Mouse (Mus musculus) thymus, postnatal 0 days (tissue): ENCODE measurements at regions not wholly inside any gene's neighbourhood (a gene's known extent, or its start where the extent isn't known, plus 50 kb on each side); places are given as distances from the start of the nearest gene placed in this dataset.
"Not testable (repeated sequence)": the region's sequence is repeated elsewhere in the genome, so short reads cannot be mapped to it uniquely, and the experiment has no call there.

Experiments used
- DNase-seq: peaks from one replicate; pipeline ENCODE4 v3.0.0-alpha.2; 2015; ENCODE audit warnings: low spot score

DNA sequence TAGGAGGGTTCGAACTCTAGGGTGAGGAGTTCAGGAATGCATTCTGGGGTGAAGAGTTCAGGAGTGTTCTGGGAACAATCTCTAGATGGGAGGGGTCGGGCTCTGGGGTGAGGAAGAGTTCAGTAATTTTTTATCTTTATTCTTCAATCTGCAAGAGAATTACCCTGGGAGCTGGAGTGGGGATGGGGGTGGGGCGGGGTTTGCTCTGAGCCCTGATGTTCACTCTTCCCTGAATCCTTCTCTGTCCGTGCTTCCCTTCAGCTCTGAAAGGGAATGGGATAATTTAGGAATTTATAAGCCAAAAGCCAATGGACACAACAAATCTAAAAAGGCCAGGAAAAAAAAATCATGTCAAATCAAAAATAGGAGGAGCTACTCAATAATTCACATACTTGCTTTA is 122.8 kb upstream of the Trim24 start:
- DNase-seq = not testable (repeated sequence)

DNA sequence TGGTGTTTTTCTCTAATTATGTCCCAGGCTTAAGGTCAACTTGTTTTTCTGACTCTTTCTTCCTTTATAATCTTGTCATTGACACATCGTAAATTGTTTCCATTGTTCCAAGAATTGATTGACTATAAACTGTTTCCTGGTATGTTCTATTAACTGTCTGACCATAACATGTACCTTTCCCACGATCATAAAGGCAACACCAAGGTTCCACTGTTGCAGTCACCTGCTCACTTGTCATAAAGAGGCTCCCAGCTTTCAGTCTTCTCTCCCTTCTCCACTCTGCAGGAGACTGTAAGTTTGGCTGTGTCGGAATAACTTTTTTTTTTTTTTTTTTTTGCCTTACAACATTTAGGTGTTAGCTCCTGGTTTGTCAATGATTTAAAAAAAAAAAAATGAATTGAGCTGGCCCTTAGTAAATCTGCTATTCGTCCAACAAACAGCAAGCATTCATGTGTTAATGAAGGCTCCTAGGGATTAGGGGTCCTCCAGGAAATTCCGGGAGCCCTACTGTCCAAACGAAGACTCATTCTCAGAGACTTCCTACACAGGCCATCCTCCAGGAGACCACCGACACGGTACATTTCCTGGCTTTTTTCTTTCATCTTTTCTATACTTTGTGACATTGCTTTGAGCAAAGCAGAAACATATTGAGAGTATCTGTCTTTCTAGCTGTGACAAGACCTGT is 122.2 kb upstream of the Trim24 start:
- DNase-seq = no peak

DNA sequence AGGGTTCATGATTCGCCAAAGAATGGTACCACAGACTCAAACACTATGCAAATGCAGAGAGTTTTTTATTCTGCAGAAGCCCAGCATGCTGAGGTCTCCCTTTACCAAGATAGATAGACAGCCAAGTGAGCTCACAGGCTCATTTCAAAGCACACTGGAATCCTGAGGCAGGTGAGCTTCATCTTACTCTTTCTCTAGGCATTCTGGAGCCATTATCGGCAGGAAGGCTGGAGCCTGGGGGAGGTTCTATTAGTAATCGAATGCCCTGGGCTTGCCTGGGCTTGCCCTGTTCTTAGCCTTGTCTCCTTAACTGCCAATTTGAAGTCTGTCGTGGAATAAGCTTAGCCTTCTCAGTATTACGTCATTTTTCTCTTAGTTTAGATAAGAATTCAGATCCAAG is 121.6 kb upstream of the Trim24 start:
- DNase-seq = no peak

DNA sequence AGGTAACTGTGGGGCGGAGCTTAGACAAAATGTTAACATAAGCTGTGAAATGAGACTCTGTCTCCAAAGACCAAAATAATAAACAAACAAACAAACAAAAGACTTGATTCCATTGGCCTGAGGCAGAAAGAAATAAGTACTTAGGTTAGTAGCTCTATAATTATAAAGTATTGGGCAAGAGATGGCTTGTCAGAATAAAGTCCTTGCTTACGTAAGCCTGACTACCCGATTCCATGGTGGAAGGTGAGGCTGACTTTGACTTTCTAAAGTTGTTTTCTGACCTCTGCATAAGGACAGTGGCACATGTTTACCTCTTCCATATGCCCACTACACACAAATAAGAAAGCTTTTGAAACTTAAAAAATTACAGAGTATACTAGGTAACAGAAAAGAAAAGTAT is 120.3 kb upstream of the Trim24 start:
- no peak for DNase-seq

DNA sequence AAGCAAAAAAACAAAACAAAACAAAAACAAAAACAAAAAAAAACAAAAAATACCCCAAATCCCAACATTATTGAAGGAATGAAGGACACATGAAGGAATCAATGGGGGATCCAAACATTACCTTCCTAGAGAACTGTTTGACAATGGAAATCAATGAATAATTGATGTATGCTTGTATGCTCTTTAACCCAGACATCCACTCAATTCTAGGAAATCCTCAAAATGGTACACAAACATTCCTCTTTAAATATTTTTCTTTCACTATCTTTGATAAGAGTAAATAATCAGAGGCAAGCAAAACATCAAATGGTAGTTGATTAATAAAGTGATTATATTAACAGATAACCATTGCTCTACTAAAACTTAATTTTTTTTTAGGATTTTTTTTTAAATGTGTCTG is 118.9 kb upstream of the Trim24 start:
- DNase-seq = no peak

DNA sequence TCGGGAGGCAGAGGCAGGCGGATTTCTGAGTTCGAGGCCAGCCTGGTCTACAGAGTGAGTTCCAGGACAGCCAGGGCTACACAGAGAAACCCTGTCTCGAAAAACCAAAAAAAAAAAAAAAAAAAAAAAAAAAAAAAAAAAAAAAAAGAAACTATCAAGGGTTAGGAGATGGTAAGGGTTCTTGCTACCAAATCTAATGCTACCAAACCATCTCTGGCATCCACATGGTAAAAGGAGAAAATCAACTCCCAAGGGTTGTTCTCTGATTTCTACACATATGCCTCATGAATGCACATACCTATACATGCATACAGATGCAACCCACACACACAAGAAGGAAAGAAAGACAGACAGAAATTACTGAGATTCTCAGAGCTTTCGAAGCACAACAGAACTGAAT is 109.6 kb upstream of the Trim24 start:
- DNase-seq = not testable (repeated sequence)

DNA sequence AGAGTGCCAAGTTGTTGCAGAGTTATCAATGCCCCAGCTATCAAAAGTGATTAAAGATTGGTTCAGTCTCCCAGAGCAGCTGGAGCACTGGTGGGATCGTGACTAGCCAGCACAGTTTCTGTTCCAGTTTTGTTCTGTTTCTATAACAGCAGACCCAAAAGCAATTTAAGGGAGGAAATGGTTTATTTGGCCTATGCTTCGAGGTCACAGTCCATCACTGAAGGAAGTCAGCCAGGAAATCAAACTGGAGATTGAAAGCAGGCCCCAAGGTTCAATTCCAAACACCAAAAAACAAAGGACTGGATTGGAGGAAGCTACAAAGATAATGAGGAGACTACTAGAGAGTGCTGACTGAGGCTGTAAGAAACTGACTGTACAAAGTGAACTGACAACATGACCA is 107.6 kb upstream of the Trim24 start:
- DNase-seq = no peak

DNA sequence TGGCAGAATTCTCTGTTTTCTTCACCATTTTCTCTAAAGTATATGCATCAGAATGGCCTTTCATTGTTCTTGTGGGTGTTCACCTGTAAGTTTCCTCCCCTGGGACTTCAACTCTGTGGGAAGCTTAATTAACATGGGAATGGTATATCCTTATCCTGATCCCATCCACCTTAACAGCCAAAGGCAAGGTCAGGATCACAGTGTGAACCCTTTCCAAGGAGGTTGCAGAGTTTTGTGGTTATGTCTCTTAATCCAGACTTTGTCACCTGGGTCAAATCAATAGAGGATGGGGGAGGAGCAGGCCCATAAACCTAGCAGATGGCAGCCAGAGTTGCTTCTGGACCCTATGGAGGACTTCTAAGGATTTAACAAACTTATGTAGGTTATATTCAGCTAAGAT is 102.9 kb upstream of the Trim24 start:
- no peak for DNase-seq

DNA sequence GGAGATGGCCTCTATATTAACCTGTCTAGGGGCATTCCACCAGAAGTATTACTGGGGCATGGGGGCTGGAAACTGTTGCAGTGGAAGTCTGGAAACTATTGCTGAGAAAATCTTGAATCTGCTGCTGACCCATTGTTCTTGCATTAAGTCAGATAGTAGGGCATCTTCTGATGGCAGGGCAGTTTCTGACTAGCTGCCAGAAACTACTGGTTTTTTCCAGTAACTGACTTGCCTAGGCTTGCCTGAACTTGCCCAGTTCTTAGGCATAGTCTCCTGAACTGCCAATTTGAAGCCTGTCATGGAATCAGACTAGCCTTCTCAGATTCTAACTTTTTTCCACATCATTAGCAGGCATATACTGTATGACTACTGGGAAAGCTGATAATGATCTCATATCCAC is 97.3 kb upstream of the Trim24 start:
- DNase-seq = no peak

DNA sequence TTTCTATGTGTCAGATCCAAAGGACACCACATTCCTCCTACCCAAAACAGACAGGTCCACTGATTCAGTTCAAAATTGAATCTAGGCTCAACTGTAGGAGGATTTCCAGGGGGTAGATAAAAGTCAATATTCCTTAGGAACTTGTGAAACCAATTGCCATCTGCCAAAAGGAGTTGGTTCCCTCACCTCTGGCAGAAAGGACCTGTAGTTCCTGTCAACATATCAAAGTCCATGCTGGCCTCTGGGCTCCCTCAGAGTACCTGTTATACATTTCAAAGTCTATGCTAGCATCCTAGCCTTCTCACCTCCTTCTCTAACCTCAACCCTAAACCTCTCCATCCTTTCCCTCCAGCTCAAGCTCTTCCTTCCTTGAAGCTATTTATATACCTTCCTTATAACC is 95.5 kb upstream of the Trim24 start:
- no peak for DNase-seq

DNA sequence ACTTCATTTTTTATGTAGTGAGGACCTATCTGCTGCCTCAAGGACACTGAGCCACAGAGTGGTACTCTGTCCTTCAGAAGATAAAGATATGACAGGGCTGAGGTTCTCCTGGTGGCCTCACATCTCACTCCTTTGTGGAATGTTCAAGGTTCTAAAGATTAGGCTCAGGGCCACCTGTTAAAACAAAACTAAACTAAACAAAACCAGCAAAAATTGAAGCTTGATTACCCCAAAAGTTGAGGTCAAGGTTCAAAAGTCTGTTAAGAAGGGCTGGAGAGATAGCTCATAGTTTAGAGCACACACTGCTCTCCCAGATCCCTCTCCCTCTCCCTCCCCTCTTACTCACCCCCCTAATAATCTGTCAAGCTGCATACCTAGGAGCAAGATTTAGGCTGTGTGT is 90.7 kb upstream of the Trim24 start:
- no peak for DNase-seq

DNA sequence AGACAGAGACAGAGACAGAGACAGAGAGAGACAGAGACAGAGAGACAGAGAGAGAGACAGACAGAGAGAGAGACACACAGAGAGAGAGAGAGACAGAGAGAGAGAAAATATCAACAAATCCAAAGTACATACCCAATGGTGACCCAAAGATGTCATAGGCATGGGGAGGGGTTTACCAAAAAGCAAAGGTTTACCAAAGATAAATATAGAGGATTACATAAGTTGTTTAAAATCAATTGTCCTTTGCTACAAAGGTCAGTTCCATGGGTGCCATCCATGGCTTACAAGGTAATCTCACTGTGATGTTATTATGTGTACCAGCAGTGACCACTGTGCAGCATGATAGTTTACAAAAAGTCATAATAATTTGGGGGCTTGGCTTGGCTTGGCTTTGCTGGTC is 88.7 kb upstream of the Trim24 start:
- DNase-seq = no peak

DNA sequence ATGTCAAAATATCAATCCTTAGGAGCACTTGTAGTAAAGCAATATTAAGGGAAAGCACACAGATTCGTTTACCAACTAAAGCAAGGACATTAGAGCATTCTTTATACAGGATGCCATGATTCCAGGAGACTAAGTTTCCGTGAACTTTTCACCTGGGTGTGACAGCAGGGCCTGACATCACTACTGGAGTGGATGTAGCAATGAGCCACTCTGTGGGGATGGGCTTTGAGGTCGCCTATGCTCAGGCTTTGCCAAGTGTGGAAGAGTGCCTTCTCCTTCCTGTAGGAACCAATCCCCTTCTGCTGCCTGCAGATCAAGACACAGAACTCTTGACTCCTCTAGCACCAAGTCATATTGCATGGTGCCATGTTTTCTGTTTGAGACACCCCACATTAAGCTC is 85.3 kb upstream of the Trim24 start:
- DNase-seq = not testable (repeated sequence)

DNA sequence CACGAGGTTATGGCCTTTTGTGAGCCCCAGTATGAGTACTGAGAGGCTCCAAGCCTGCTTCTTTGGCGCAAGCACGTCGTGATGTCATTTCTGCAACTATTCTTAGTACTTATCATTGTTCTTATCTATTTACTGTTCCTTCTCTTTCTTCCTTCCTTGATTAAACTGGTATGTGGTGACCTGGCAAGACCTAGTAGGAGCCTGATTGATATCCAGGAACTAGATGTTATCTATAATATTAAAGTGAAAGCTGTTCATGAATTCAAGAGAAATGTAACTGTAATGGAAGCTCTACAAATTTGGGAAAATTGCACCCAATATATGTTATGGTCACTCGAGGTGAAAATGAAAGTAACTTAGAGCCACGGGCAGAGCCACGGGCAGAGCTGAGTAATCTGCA is 84.9 kb upstream of the Trim24 start:
- DNase-seq = no peak

DNA sequence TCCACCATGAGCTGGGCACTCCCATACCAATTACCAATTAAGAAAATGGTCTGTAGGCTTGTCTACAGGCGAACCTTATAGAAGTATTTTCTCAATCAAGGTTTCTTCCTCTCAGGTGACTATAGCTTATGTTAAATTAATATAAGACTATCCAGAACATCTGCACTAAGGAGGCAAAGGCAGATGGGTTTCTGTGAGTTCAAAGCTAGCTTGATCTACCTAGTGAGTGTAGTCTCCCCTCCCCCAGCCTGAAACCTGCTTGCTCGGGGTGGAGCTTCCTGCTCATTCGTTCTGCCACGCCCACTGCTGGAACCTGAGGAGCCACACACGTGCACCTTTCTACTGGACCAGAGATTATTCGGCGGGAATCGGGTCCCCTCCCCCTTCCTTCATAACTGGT is 82.8 kb upstream of the Trim24 start:
- DNase-seq = not testable (repeated sequence)

DNA sequence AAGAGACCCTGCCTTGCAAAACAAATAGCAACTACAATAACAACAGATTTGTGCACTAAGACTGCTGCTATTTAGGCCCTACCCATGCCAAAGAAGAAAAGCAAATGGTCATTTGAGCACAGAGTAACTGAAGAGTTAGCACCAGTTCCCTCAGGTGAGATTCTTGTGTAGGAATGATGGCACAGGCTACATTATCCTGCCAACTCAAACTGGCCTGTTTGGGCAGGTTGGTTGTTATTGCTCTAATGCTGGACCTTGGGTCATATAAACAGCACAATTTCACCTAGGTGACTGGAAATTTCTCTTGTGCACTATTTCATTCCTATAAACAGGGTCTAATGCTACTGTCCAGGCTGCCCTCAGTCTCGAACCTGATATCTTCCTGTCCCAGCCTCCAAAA is 79.7 kb upstream of the Trim24 start:
- DNase-seq = no peak

DNA sequence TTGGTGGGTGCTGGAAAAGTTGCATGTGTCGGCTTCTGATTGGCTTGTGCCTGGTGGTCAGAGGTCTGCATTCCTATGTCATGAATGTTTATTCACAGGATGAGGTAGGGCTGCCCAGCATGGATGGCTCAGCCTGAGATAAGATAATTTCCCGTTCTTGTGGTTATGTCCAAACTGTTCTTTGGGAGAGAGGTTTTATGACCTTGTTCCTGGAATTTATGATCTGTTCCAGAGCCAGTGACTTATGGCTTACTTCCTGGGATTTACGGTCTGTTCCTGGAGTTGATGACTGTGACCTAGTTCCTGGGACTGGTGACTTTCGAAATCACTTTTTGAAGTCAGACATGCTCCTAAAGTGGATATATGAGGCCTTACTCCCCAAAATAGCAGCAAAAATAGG is 76.4 kb upstream of the Trim24 start:
- DNase-seq = no peak

DNA sequence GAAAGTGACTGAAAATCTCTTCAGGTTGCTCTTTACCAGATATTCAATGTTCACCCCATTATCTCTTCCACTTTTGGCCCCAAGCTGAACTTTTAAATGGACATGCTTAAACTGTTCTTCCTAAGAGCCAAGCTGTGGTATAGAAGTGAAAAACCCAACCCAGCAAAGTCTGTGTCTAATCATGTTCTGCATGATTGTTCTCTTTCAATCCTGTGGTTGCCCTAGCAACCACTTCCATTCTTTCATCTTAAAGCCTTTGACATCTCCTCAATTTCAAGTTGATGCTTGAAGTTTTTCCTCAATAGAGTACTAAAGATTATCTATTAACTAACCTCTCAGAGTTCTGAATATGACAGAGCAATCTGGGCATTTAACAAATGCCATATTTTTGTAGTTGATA is 75.6 kb upstream of the Trim24 start:
- DNase-seq = no peak

DNA sequence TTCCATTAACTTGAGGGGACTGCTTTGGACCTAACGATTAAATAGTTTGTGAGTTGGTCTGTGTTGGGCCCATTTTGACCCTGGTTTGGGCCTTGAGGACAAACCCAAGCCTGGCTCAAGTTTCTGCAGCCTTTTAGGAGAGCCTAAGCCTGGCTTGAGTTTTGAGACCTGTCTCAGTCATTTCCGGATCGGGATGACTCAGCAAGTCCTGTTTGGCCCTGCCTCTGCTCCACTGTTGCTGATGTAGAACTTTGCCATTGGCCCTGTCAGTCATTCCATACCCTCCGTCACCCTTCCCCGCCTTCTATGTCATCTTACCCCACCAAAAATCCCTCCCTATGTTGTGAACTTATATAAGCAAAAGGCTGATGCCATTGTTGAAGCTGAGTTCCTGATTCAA is 67.4 kb upstream of the Trim24 start:
- DNase-seq = no peak

DNA sequence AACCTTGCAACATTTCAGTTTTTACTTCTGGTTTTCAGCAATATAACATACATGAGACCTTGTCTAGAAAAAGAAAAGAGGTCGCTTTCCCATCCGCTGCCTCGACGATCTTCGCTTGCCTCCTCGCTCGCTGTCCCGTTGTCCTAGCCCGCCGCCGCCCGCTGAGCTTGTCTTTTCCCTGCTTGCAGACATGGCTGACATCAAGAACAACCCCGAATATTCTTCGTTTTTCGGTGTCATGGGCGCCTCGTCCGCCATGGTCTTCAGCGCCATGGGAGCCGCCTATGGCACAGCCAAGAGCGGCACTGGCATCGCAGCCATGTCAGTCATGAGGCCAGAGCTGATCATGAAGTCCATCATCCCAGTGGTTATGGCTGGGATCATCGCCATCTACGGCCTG is 64.7 kb upstream of the Trim24 start:
- DNase-seq = not testable (repeated sequence)

DNA sequence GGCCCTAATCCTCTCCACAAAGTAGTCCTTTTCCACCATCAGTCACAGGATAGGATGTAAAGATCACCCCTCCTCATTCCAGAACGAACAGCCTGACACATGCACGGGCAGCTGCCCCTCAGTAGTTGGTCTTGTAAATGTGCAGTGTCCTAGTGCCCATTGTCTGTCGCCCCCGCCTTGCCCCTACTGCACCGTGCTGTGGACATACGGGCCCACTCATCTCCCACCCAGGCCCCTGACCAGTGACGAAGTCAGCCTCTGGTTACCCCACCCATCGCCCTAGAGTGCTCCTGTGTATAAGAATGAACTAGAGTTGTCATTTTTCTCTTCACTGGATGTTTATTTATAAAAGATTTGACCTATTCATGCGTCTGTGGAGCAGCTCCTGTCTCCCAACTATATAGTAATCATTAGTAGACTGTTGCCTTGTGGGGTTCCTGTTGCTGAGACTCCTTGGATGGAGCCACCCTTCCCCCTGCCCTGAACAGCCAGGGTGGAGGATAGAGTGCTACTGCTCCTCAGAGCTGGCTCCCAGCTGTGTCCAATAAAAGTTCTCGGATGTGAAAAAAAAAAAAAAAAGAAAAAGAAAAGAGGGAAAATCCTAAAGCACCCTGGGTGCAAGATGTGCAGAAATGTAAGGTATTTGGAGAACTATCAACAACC is 64.0 kb upstream of the Trim24 start:
- DNase-seq = not testable (repeated sequence)

DNA sequence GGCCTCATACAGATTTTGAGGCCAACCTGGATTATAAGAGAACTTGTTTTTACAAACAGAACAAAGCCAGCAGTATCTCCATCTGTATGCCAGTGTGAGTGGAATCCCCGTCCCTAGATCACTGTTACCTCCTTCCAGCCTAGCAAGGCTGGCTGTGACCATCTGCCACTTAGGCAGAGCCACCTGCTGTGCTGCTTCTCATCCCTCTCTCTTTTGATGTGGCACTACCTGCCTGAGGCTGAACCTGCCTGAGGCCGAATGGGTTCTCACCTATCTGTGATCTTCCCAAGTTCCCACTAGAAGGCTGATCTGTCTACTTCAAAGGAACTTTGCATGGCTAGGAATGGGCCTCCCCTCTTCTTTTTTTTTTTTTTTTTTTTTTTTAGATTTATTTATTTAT is 55.4 kb upstream of the Trim24 start:
- peak; percentile 30 for DNase-seq
